ENCODE assay signal across 16 mouse cellular contexts in genomic region chr2:60202900-60203530, GRCm38 (mm10).
"Had no signal": no experiment of that assay in that cellular context is flagged by ENCODE, and none has a peak within 500 bp of the region (broad histone marks: within the 10 kb centered on the region; RNA-seq: fewer than 3 reads in every experiment).

No protein-coding gene starts in this region.

- H3K4me3 ChIP-seq: lung, embryonic 15.5 days; midbrain, embryonic 12.5 days; neural tube, embryonic 12.5 days; stomach, embryonic 15.5 days had no signal

- H3K27ac ChIP-seq: lung, embryonic 15.5 days; macrophage; midbrain, embryonic 12.5 days; neural tube, embryonic 12.5 days; stomach, embryonic 15.5 days; stomach, postnatal 0 days had no signal

- ATAC-seq: lung, postnatal 0 days; midbrain, embryonic 16.5 days had no signal

- H3K9me3 ChIP-seq: lung, embryonic 15.5 days; midbrain, embryonic 12.5 days; neural tube, embryonic 12.5 days; stomach, embryonic 15.5 days had no signal

- H3K27me3 ChIP-seq: lung, embryonic 15.5 days; stomach, embryonic 15.5 days had no signal

- H3K36me3 ChIP-seq: midbrain, embryonic 12.5 days; neural tube, embryonic 12.5 days; stomach, embryonic 15.5 days had no signal

- H3K9ac ChIP-seq: lung, embryonic 15.5 days; midbrain, embryonic 12.5 days; neural tube, embryonic 12.5 days; stomach, embryonic 15.5 days had no signal

- DNase-seq: lung, adult 18-20 months; lung, postnatal 14 days; lung, postnatal 36 days; midbrain, embryonic 14.5 days; right cerebral cortex, postnatal 14 days; thymus, adult 2 months; thymus, postnatal 25 days; thymus, postnatal 4 days had no signal

- H3K4me2 ChIP-seq: lung, embryonic 15.5 days; midbrain, embryonic 12.5 days; neural tube, embryonic 12.5 days; stomach, embryonic 15.5 days had no signal
